ENCODE assay signal across 20 mouse cellular contexts in the genomic region with DNA sequence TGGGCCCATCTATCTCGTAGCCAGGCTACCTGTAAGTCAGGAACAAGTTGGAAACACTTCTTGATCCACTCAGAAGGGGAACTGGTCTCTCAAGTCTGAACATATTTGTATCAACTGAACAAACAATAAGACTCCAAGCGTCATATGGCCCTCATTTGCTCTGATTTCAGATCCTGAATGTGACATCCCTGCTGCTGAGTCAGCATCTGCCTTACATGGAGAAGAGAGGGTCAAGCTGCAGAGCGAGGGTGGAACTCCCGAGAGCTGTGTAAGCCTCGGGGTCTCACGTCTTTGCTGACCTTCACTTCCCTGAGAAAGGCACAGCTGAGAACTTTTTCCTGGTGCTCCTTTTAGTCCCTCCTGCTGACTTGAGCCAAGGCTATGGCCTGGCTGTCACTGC. TPM values are rescaled to one million over a fixed set of nuclear protein-coding genes. Genes with fewer than 3 reads are reported as not detected.
"Had no signal": no experiment of that assay in that cellular context is flagged by ENCODE, and none has a peak within 500 bp of the region (broad histone marks: within the 10 kb centered on the region; RNA-seq: fewer than 3 reads in every experiment).

No protein-coding gene starts in this region.

- H3K36me3 ChIP-seq: neural tube, embryonic 12.5 days; neural tube, embryonic 13.5 days; neural tube, embryonic 15.5 days; stomach, embryonic 15.5 days had no signal

- H3K27ac ChIP-seq: neural tube, embryonic 12.5 days; neural tube, embryonic 13.5 days; neural tube, embryonic 15.5 days; stomach, embryonic 15.5 days; stomach, postnatal 0 days had no signal

- H3K9me3 ChIP-seq: neural tube, embryonic 12.5 days; neural tube, embryonic 13.5 days; neural tube, embryonic 15.5 days; stomach, embryonic 15.5 days had no signal

- DNase-seq: right cerebral cortex, adult 18-20 months; right cerebral cortex, postnatal 14 days; right cerebral cortex, postnatal 25 days; right cerebral cortex, postnatal 4 days; spleen, adult 18-20 months; thymus, adult 18-20 months; thymus, adult 2 months; thymus, postnatal 14 days; thymus, postnatal 25 days; thymus, postnatal 36 days; thymus, postnatal 4 days had no signal

- H3K4me1 ChIP-seq: neural tube, embryonic 12.5 days; neural tube, embryonic 13.5 days; neural tube, embryonic 15.5 days; stomach, embryonic 15.5 days had no signal

- H3K9ac ChIP-seq: neural tube, embryonic 12.5 days; neural tube, embryonic 13.5 days; neural tube, embryonic 15.5 days; stomach, embryonic 15.5 days had no signal

- H3K4me2 ChIP-seq: neural tube, embryonic 12.5 days; neural tube, embryonic 13.5 days; neural tube, embryonic 15.5 days; stomach, embryonic 15.5 days had no signal

- H3K4me3 ChIP-seq: neural tube, embryonic 12.5 days; neural tube, embryonic 13.5 days; neural tube, embryonic 15.5 days; stomach, embryonic 15.5 days had no signal

- H3K27me3 ChIP-seq: neural tube, embryonic 13.5 days; neural tube, embryonic 15.5 days; stomach, embryonic 15.5 days had no signal

RNA-seq across cellular contexts. Expression of a gene that starts 47.6 kb away (rescaled TPM):
- total RNA-seq: neutrophil, adult 5-6 weeks had no signal
- polyA plus RNA-seq: neural tube, embryonic 11.5 days; small intestine, adult 2 months; spleen, adult 2 months had no signal
